18 mouse cellular contexts compared by ENCODE assay signal in the genomic region with DNA sequence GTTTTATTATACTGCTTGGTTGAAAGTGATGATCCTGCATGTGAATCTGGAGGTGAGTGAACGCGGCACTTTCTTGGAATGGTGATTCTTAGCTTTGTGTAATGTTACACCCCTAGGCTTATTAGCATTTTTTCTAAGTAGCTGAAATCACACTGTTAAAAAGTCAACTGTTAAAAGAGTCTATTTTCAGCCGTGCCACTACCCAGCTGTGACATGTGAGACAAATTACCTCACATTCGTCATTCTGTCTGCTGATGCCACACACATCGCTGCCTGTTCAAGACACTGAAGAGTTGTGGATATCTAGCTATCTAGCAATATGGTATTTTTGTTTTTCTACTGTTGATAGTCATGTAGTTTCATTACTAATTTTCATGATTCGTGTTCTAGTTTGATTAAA.
"Had no signal": no experiment of that assay in that cellular context is flagged by ENCODE, and none has a peak within 500 bp of the region (broad histone marks: within the 10 kb centered on the region; RNA-seq: fewer than 3 reads in every experiment).

No protein-coding gene starts in this region.

- H3K27ac ChIP-seq: midbrain, embryonic 10.5 days; midbrain, embryonic 13.5 days; midbrain, embryonic 15.5 days; neural tube, embryonic 13.5 days; neural tube, embryonic 15.5 days had no signal

- H3K4me3 ChIP-seq: midbrain, embryonic 10.5 days; midbrain, embryonic 13.5 days; midbrain, embryonic 15.5 days; myocyte; neural tube, embryonic 13.5 days; neural tube, embryonic 15.5 days had no signal

- H3K9me3 ChIP-seq: midbrain, embryonic 10.5 days; midbrain, embryonic 13.5 days; midbrain, embryonic 15.5 days; neural tube, embryonic 13.5 days; neural tube, embryonic 15.5 days had no signal

- H3K9ac ChIP-seq: lung, embryonic 14.5 days; midbrain, embryonic 13.5 days; midbrain, embryonic 15.5 days; neural tube, embryonic 13.5 days; neural tube, embryonic 15.5 days had no signal

- H3K4me1 ChIP-seq: midbrain, embryonic 10.5 days; midbrain, embryonic 13.5 days; midbrain, embryonic 15.5 days had no signal

- H3K27me3 ChIP-seq: midbrain, embryonic 13.5 days; midbrain, embryonic 15.5 days; neural tube, embryonic 13.5 days; neural tube, embryonic 15.5 days had no signal

- ATAC-seq: midbrain, embryonic 13.5 days; midbrain, embryonic 15.5 days had no signal

- DNase-seq: lung, adult 18-20 months; lung, embryonic 14.5 days; lung, postnatal 10 days; lung, postnatal 4 days; retina, postnatal 1 day; right cerebral cortex, adult 18-20 months; right cerebral cortex, postnatal 25 days; right cerebral cortex, postnatal 4 days; spleen, adult 18-20 months; thymus, adult 18-20 months; thymus, postnatal 14 days; thymus, postnatal 36 days had no signal

- H3K36me3 ChIP-seq: midbrain, embryonic 10.5 days; midbrain, embryonic 13.5 days; midbrain, embryonic 15.5 days; neural tube, embryonic 13.5 days; neural tube, embryonic 15.5 days had no signal

- H3K4me2 ChIP-seq: lung, embryonic 14.5 days; midbrain, embryonic 13.5 days; midbrain, embryonic 15.5 days; neural tube, embryonic 13.5 days; neural tube, embryonic 15.5 days had no signal
